Mouse (Mus musculus): ENCODE data around the gene Ikbke.
"Not testable (repeated sequence)": the region's sequence is repeated elsewhere in the genome, so short reads cannot be mapped to it uniquely, and the experiment has no call there.

DNA sequence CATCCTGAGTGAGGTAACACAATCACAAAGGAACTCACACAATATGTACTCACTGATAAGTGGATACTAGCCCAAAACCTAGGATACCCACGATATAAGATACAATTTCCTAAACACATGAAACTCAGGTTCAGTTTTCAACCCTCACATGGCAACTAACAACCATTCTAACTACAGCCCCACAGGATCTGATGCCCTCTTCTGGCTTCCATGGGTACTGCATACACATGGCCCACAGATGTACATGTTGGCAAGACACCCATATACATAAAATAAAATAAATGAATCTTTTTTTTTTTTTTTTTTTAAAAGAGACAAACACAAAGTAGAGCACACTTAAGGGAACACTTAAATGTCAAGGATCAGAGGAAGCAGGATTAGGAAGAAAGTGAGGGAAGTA, 49.7 kb upstream of the Ikbke start:
- TF ChIP-seq POLR2A, CTCF (IDR thresholded peaks at IDR 0.05; ENCODE audit: insufficient read depth, low read depth, low read length): not testable (repeated sequence)

Measured in olfactory bulb, adult 2 months (tissue).